Mouse (Mus musculus) testis, postnatal 10 days (tissue): ENCODE results near the gene S1pr5.
A peak's percentile ranks its signal among the peaks of the same experiment; 100 is the strongest.
"Not testable (repeated sequence)": the region's sequence is repeated elsewhere in the genome, so short reads cannot be mapped to it uniquely, and the experiment has no call there.

Source experiments
- DNase-seq: peaks from one replicate; pipeline ENCODE4 v3.0.0; 2021; ENCODE audit warnings: low spot score

Gene S1pr5

DNA sequence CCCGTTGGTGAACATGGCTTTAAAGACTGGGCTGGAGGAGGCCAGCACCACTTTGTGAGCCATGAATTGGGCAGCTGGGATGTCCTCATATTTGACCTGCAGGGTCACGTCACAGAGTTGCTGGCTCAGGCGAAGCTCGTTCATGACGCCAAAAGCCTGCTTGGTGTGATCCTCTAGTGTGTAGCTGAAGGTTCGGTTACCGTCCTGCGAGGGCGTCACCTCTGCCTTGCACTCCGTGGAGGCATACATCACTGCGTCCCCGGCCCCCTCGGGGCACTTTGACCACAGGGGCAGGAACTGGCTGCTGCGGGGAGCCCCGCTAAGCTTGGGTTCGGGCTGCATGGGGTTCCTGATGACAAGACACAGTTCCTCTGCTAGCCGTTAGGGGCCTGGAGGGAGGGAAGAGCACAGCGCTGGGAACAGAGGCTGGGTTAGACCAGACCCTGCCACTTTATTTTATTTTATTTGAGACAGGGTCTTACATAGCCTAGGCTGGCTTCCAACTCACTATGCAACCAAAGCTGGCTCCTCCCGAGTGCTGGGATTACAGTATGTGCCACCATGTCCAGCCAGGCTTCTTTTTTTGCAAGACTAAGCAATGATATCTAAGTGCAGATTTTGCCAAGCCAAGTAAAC is 10.8 kb downstream of the S1pr5 start:
- no peak for DNase-seq

- DNase-seq, result no peak
Measured at GRCm38 (mm10) chr9:21236991-21237367, 11.3 kb downstream of the S1pr5 start.

- no peak for DNase-seq
Measured at GRCm38 (mm10) chr9:21235341-21235740, 12.9 kb downstream of the S1pr5 start.

- DNase-seq, result no peak
Measured at GRCm38 (mm10) chr9:21233805-21234204, 14.4 kb downstream of the S1pr5 start.

DNA sequence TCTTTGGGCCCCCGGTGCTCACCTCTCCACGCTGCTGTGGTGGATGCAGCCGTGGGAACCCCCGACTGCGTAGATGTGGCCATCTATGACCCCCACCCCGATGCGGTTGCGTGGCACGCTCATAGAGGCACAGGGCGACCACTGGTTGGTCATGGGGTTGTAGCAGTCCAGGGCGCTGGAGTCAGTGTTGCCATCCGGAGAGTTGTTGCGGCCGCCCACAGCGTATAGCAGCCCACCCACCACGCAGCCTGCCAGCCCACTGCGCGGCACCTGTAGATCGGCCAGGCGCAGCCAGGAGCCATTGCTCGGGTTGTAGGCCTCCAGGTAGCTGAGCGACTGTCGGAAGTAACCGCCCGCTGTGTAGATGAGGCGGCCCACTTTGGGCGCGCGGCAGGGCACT is 14.9 kb downstream of the S1pr5 start:
- DNase-seq, result no peak

DNA sequence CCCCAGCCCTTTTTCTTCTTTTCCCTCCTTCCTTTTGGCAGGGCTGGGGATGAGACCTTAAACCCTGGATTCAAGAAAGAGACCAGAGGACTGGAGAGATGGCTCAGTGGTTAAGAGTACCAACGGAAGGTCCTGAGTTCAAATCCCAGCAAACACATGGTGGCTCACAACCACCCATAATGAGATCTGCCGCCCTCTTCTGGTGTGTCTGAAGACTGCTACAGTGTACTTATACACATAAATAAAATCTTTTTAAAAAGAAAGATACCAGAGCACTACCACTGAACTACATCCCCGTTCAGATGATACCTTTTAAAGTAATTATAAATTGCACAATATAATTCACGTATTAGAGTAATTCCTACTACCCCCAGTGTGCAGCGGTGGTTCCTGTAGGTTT is 15.4 kb downstream of the S1pr5 start:
- no peak for DNase-seq

DNA sequence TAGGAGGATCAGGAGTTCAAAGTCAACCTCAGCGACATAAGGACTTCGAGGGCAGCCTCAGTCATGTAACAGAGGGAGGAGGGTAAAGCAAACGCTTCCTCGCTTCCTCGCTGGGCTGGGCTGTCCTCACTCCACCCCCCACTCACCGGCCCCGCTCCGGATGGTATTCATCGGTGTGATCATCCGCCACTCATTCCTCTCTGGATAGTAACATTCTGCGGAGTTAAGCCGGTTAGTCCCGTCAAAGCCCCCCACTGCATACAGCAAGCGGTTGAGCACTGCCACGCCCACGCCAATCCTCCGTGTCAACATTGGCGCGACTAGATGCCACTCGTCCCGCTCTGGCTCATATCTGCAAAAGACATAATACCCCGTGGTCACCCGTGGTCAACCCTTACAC is 16.7 kb downstream of the S1pr5 start:
- DNase-seq, result no peak

DNA sequence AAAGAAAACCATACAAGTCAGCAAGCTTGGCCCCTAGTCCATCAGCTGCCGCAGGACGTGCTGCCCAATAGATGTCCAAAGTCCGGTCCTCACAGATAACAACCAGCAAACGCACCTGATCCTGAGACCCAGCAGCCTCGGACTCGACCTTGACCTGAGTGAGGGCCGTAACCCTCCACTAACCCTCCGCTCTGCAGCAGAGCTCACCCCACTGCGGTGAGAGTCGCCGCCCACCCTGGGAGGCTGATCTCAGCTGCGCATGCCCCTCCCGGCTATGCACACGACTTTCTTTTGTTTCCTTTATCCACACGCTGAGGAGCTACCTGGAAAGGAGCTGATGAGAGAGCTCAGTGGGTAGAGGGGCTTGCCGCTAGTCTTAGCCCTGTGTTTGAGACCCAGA is 20.9 kb downstream of the S1pr5 start:
- DNase-seq, result no peak

- no peak for DNase-seq
Measured at GRCm38 (mm10) chr9:21225415-21225758, 22.9 kb downstream of the S1pr5 start.

DNA sequence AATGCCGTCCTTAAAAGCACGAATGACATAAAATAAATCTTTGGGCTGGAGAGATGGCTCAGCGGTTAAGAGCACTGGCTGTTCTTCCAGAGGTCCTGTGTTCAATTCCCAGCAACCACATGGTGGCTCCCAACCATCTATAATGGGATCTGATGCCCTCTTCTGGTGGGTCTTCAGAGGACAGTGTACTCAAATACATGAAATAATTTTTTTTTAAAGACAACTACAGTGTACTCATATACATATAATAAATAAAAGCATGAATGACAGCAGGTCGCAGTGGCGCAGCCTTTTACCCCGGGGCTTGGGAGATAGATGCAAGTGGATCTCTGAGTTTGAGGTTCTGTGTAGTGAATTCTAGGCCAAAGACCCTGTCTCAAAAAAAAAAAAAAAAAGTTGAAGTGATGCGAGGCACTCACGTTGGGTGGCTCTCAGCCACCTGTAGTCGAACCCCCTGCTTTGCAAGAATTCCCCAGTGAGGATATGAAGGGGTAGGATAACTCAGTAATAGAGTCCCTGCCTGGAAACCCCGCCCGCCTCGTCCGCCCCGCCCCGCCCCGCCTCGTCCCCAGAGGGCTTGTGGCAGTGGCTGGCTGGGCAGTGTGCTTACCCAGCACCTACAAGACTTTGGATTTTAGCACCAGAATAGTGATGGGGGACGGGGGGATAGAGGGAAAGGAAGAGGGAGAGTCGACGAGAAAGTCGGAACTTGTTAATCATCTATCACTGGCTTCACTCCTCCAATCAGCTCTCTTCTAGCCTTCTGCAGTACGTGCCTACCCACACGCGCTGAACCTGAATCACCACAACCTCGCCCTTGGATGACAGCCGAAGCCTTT is 23.4 kb downstream of the S1pr5 start:
- DNase-seq, result no peak

DNA sequence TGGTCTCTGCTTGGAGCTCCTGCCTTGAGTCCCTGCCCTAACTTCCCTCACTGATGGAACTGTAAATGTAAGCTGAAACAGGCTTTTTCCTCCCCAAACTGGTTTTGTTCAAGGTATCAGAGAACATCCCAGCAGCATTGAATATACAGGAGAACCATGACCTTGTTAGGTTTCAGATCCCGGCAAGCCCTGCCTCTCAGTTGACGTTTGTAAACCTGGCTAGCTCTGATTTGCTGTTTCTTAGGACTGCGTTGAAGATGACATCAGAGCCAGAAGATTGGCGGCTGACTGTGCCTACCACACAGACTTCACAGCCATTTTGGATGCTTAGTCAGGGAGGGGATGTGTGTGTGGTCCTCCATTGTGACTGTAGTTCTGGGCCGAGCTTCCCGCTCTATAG is 24.3 kb downstream of the S1pr5 start:
- no peak for DNase-seq

DNA sequence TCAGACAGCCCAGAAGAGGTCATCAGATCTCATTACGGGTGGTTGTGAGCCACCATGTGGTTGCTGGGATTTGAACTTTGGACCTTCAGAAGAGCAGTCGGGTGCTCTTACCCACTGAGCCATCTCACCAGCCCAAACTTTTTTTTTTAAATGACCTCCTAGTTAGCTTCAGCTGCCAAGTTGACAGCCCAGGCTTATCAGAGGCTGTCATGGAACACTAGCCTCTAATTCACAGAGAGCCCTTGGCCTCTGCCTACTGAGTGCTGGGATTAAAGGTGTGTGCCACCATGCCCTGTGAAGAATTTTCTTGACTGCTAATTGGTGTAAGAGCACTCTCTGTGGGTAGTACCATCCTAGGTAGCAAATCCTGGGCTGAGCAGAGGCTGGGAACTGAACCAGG is 24.8 kb downstream of the S1pr5 start:
- not testable (repeated sequence) for DNase-seq

GRCm38 (mm10) chr9:21221383-21221929 is 26.8 kb downstream of the S1pr5 start:
- no peak for DNase-seq

- DNase-seq, result peak; percentile 96
Measured at GRCm38 (mm10) chr9:21220490-21221382, 27.5 kb downstream of the S1pr5 start.

DNA sequence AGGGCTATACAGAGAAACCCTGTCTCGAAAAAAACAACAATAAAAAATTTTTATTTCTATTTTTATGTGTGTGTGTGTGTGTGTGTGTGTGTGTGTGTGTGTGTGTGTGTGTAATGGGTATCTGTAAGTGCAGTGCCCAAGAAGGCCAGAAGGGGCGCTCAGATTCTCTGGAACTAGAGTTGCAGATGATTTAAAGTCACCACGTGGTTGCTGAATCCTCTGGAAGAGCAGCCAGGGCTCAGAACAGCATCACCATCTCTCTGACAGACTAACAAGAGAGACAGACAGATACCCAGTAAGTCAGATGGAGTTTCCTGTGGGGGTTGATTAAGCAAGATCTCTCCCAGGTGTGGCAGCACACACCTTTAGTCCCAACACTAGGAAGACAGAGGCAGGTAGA is 28.4 kb downstream of the S1pr5 start:
- DNase-seq, result peak; percentile 60

DNA sequence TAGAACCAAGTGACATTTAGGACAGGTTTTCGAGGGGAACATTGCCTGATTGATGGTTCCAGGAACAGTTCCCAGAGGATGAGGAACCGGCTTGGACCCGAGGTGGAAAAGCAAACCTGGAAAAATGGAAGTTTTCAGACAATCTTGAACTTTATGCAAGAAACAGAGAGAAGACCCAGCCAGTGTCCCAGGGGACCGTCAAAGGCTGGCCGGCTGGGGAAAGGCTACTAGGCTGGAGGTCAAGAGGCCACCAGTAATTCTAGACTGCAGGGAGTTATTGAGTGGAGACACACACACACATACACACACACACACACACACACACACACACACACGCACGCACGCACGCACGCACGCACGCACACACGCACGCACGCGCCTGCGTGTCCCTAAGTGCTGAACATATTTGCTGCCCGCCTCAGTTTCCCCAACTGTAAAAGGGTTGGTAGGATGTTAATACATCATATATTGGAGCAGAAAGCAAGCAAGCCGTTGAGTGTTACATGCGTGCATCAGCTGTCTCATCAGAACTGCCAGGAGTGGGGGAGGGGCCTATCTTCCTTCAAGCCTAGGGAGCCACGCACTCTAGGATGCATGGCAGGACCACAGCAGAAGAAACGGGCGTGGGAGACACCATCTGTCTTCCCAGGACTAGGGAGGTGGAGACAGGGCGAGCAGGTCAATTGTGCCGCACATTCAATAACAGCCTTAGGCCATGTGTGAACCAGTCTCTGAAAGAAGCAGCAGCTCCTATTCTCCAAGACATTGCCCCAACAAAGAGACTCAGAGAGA is 32.0 kb downstream of the S1pr5 start:
- no peak for DNase-seq

GRCm38 (mm10) chr9:21213617-21214190 is 34.5 kb downstream of the S1pr5 start:
- no peak for DNase-seq

GRCm38 (mm10) chr9:21211624-21212023 is 36.6 kb downstream of the S1pr5 start:
- no peak for DNase-seq

DNA sequence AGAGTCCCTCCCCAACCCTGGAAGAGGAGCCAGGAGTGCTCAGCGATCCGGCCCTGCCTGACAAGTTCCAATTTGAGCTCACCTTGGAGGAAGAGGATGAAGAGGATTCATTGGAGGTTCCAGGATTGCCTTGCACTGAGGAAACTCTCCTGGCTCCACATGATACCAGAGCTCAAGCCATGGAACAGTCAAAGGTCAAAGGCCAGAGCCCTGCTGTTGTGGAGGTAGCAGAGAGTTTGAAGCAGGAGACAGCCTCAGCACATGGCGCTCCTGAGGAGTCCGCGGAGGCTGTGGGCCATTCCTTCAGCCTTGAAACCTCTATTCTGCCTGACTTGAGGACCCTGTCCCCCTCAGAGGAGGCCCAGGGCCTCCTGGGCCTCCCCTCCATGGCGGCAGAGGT is 37.4 kb downstream of the S1pr5 start:
- DNase-seq, result no peak

DNA sequence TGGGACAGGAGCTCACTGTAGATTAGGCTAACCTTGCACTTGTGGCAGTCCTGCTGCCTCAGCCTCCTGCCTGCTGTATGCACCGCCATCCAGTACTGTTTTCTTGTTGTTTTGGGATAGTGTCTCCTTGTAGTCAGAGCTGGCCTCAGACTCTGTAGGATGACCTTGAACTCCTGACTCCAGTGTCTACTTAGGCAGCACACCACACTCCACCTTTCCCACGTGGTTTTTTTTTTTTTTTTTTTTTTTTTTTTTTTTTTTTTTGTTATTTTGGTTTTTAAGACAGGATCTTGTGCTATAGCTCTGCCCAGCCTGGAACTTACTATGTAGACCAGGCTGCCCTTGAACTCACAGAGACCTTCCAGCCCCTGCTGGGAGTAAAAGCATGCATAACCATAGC is 39.6 kb downstream of the S1pr5 start:
- no peak for DNase-seq

DNA sequence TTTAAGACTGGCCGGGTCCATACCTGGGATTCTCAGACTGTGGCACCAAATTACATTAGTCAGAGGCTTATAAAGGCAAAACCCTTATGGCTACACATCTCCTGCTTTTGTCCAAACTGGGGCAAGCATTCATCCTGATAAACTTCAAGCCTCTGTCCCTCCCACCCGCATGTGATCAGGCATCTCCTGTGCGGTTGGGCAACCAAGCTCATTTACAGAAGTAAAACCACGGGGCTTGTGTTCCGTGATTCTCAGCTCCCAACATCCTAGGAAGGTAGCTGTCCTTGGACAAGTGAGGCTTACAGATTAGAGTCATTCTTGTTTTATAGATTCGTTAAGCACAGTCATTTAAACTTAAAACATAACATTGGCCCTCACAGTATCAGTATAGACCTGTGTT is 41.4 kb downstream of the S1pr5 start:
- DNase-seq, result no peak
